Mouse (Mus musculus) ES-Bruce4 (cell line): Measurements from ENCODE around the gene Ngrn. TPM values are rescaled to one million over a fixed set of nuclear protein-coding genes. Genes with fewer than 3 reads are reported as not detected.
A peak's percentile ranks its signal among the peaks of the same experiment; 100 is the strongest.

Experiments
- H3K27ac ChIP-seq: 2 replicates; pipeline ENCODE4 v1.5.1; 2012; ENCODE audit warnings: low read length, inconsistent platforms; ENCODE audit not compliant: insufficient read depth
- H3K27me3 ChIP-seq: 2 replicates; pipeline ENCODE4 v1.6.1; 2012; ENCODE audit warnings: mild to moderate bottlenecking, low read length, inconsistent platforms; ENCODE audit not compliant: control insufficient read depth, poor library complexity, insufficient read depth, severe bottlenecking
- H3K36me3 ChIP-seq: 2 replicates; pipeline ENCODE4 v1.6.1; 2012; ENCODE audit warnings: inconsistent platforms, mild to moderate bottlenecking, low read length, moderate library complexity; ENCODE audit not compliant: control insufficient read depth, poor library complexity, insufficient read depth, severe bottlenecking
- H3K4me1 ChIP-seq: one replicate; pipeline ENCODE4 v1.8.1; 2011; ENCODE audit warnings: low read length; ENCODE audit not compliant: control insufficient read depth, insufficient read depth
- H3K4me3 ChIP-seq: 2 replicates; pipeline ENCODE4 v1.5.1; 2011; ENCODE audit warnings: low read depth, mild to moderate bottlenecking, low read length
- H3K9ac ChIP-seq: 2 replicates; pipeline ENCODE4 v1.6.1; 2012; ENCODE audit warnings: low read depth, mild to moderate bottlenecking, inconsistent platforms; ENCODE audit not compliant: poor library complexity, severe bottlenecking
- H3K9me3 ChIP-seq: replicated peaks from 2 replicates; pipeline ENCODE4 v1.6.1; 2012; ENCODE audit warnings: mild to moderate bottlenecking, low read length, inconsistent platforms; ENCODE audit not compliant: control insufficient read depth, poor library complexity, insufficient read depth, severe bottlenecking
- CTCF ChIP-seq: IDR thresholded peaks from one replicate; pipeline ENCODE4 v1.8.1; 2011; ENCODE audit warnings: low read depth, low read length
- EP300 ChIP-seq: IDR thresholded peaks from 2 replicates; pipeline ENCODE4 v1.6.1; 2011; ENCODE audit warnings: low read depth, low read length; ENCODE audit not compliant: insufficient read depth
- POLR2A ChIP-seq: IDR thresholded peaks from one replicate; pipeline ENCODE4 v1.8.1; 2011; ENCODE audit warnings: low read length; ENCODE audit not compliant: insufficient read depth
- polyA plus RNA-seq: library from polyadenylated mRNA; stranded (reverse); fragments of >200 nt; gene quantifications from 2 replicates; pipeline ENCODE4 v1.2.4, GENCODE M21; 2011; ENCODE audit warnings: low read depth; ENCODE audit not compliant: missing spikeins, insufficient read depth, insufficient read length

Ngrn gene
- polyA plus RNA-seq, 1 experiment, result 32.5 TPM

GRCm38 (mm10) chr7:80220237-80220797 lies 40.7 kb upstream of the Ngrn start:
- H3K36me3 ChIP-seq, result peaks cover 71% of the 10 kb centered on the region
- peak overlapping the region; percentile 17; the same call in 1 of the 2 replicates for H3K27ac ChIP-seq
- no peak overlapping the region for H3K4me3 ChIP-seq

GRCm38 (mm10) chr7:80221179-80221750 lies 39.8 kb upstream of the Ngrn start:
- Histone ChIP-seq H3K4me1 (peaks cover 2% of the 10 kb centered on the region), H3K9me3 (no peaks in the 10 kb centered on the region), H3K27me3 (no peaks in the 10 kb centered on the region), H3K4me3 (no peak overlapping the region), H3K9ac (no peak overlapping the region), H3K27ac (peak overlapping the region; percentile 71), H3K36me3 (peaks cover 76% of the 10 kb centered on the region)
- no peak for TF ChIP-seq CTCF
- TF ChIP-seq EP300, result peak; percentile 76

More at GRCm38 (mm10) chr7:80220237-80220797, 40.7 kb upstream of the Ngrn start:
- Histone ChIP-seq H3K27me3 (no peaks in the 10 kb centered on the region), H3K9ac (no peak overlapping the region), H3K4me1 (peaks cover 2% of the 10 kb centered on the region), H3K9me3 (no peaks in the 10 kb centered on the region)
- no peak for TF ChIP-seq CTCF
- no peak for TF ChIP-seq EP300
- TF ChIP-seq POLR2A, result no peak

- H3K27me3 ChIP-seq, result no peaks in the 10 kb centered on the region
- H3K36me3 ChIP-seq, result peaks cover 39% of the 10 kb centered on the region
- no peak overlapping the region for H3K4me3 ChIP-seq
- H3K27ac ChIP-seq, result no peak overlapping the region
- H3K4me1 ChIP-seq, result no peaks in the 10 kb centered on the region
- H3K9me3 ChIP-seq, result no peaks in the 10 kb centered on the region
- TF ChIP-seq EP300, result no peak
- peak; percentile 57 for TF ChIP-seq CTCF
- H3K9ac ChIP-seq, result no peak overlapping the region
Observed at GRCm38 (mm10) chr7:80227065-80227464, 34.0 kb upstream of the Ngrn start.

- Histone ChIP-seq H3K27ac (no peak overlapping the region), H3K36me3 (peaks cover 16% of the 10 kb centered on the region), H3K4me3 (no peak overlapping the region), H3K9me3 (no peaks in the 10 kb centered on the region), H3K27me3 (no peaks in the 10 kb centered on the region), H3K9ac (no peak overlapping the region), H3K4me1 (peaks cover 2% of the 10 kb centered on the region)
- TF ChIP-seq CTCF, result no peak
- no peak for TF ChIP-seq POLR2A
Observed at GRCm38 (mm10) chr7:80230196-80230595, 30.8 kb upstream of the Ngrn start.

GRCm38 (mm10) chr7:80231971-80232488 lies 29.0 kb upstream of the Ngrn start:
- H3K4me3 ChIP-seq, result peak overlapping the region; percentile 83
- H3K4me1 ChIP-seq, result peaks cover 2% of the 10 kb centered on the region
- H3K9me3 ChIP-seq, result no peaks in the 10 kb centered on the region
- H3K36me3 ChIP-seq, result peaks cover 2% of the 10 kb centered on the region; the same call in 1 of the 2 replicates
- H3K9ac ChIP-seq, result peak overlapping the region; percentile 80
- H3K27me3 ChIP-seq, result no peaks in the 10 kb centered on the region
- TF ChIP-seq POLR2A, result no peak
- TF ChIP-seq CTCF, result no peak
- TF ChIP-seq EP300, result no peak
- no peak overlapping the region for H3K27ac ChIP-seq

- TF ChIP-seq POLR2A (peak; percentile 79), EP300 (0 out of 2 replicates have a peak, but pooled peaks have one; percentile 3), CTCF (no peak)
- Histone ChIP-seq H3K27me3 (no peaks in the 10 kb centered on the region), H3K9me3 (no peaks in the 10 kb centered on the region), H3K9ac (peak within 1 kb of the TSS; percentile 80), H3K27ac (peak within 1 kb of the TSS; percentile 53), H3K4me1 (peaks cover 2% of the 10 kb centered on the region), H3K4me3 (peak within 1 kb of the TSS; percentile 99), H3K36me3 (no peaks in the 10 kb centered on the region)
Observed at GRCm38 (mm10) chr7:80232489-80233029, 28.5 kb upstream of the Ngrn start, which contains the start of the genes Cib1 and Gdpgp1. Cib1 (minus strand) TSS chr7:80232813. Gdpgp1 (plus strand) TSS chr7:80232865.
